Mouse (Mus musculus) E14TG2a.4 (cell line): ENCODE measurements around the gene Mboat2.

Source experiments
- CTCF ChIP-seq: conservative IDR thresholded peaks from 2 replicates; pipeline ENCODE4 v1.5.1; 2014; ENCODE audit warnings: low read length
- NANOG ChIP-seq: IDR thresholded peaks from 2 replicates; pipeline ENCODE4 v1.6.1; 2014; ENCODE audit warnings: borderline replicate concordance, low read length, mixed read lengths

DNA sequence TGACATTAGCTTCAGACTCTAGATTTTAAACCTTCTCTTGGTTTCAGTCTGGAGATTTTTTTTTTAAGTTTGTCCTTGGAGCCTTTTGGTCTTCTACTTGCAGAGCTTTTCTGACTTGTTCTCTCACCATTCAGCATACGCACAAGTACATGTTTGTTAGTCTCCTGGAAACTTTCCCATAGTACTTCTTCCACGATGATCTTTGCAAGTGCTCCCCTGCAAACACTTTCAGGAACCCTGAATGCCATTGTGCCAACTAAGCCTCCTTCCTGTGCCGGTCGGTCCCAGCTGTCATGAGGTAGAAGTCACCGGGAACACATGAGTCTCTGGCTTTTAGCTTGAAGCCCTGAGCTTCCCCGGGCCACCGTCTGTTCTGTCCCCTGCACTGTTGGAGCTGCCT lies 79.0 kb downstream of the Mboat2 start:
- TF ChIP-seq NANOG (no peak), CTCF (no peak)
